Mouse (Mus musculus) limb, embryonic 12.5 days (tissue): ENCODE data around the gene Slc27a2. TPM values are rescaled to one million over a fixed set of nuclear protein-coding genes. Genes with fewer than 3 reads are reported as not detected.

Experiments used
- polyA plus RNA-seq: library from polyadenylated mRNA; unstranded; fragments of >200 nt; fragmentation: Nextera tagmentation; extraction: Ambion mirVana; gene quantifications from 2 replicates; pipeline ENCODE4 v1.2.1, GENCODE M21; 2016

Slc27a2 gene
- polyA plus RNA-seq, 1 experiment from 2014 or later, result 0.53 TPM

Other genes with a start within 250 kb of the Slc27a2 start
- gene Atp8b4, start 51.7 kb upstream of the Slc27a2 start, polyA plus RNA-seq, result 0.13 and 0.26 TPM in 2 replicates
- gene Hdc, start 66.9 kb downstream of the Slc27a2 start, polyA plus RNA-seq, result 1.0 and 1.5 TPM in 2 replicates
- gene Gabpb1, start 123.9 kb downstream of the Slc27a2 start, polyA plus RNA-seq, result 89.2 and 91.2 TPM in 2 replicates
- gene Usp8, start 154.9 kb downstream of the Slc27a2 start, polyA plus RNA-seq, result 39.1 and 44.8 TPM in 2 replicates
- 2.9 and 4.1 TPM in 2 replicates for gene Usp50, start 231.1 kb downstream of the Slc27a2 start, polyA plus RNA-seq